Mouse (Mus musculus) lung, postnatal 0 days (tissue): ENCODE data around the gene Klk1.

Experiments used
- CTCF ChIP-seq: IDR thresholded peaks from 2 replicates; pipeline ENCODE4 v1.5.1; 2016; ENCODE audit warnings: antibody characterized with exemption, mild to moderate bottlenecking
- EP300 ChIP-seq: IDR thresholded peaks from 2 replicates; pipeline ENCODE4 v1.6.1; 2016; ENCODE audit warnings: antibody characterized with exemption, mild to moderate bottlenecking, control low read depth

DNA sequence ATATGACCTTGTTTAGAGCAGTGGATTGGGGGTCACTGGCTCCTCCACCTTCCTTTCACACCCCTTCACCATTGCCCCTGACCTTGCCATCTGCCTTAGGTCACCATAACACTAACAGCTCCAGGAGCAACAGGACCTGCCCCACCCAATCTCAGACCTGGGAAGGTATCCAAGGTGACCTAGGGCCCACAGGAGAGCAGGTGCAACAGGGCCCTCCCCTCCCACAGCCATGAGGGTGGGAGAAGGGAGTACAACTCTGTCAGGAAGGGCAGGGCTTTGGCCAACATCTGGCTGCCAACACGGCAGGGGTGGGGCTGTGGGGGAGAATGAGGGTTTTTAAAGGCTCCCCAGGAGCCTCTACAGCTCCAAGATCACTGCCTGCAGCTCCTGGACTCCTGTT, at the start of gene Klk1:
- TF ChIP-seq CTCF (no peak), EP300 (no peak)
